Mouse (Mus musculus) cortical plate, adult 2 months (tissue): ENCODE measurements around the gene Sept10.

ENCODE experiments used
- CTCF ChIP-seq: fragments of 200-500 bp; IDR thresholded peaks from 2 replicates; pipeline ENCODE4 v1.5.1; 2011; ENCODE audit warnings: mild to moderate bottlenecking, control low read depth, low read length; ENCODE audit not compliant: insufficient read depth; ENCODE audit errors: extremely low read depth
- POLR2A ChIP-seq: fragments of 200-500 bp; IDR thresholded peaks from 2 replicates; pipeline ENCODE4 v1.6.1; 2011; ENCODE audit warnings: mild to moderate bottlenecking, low read length, control low read depth; ENCODE audit not compliant: insufficient read depth; ENCODE audit errors: extremely low read depth

GRCm38 (mm10) chr10:59267275-59267674 lies 45.6 kb upstream of the Sept10 start:
- no peak for TF ChIP-seq CTCF
- no peak for TF ChIP-seq POLR2A
